ENCODE assay signal across 23 mouse cellular contexts in the genomic region with DNA sequence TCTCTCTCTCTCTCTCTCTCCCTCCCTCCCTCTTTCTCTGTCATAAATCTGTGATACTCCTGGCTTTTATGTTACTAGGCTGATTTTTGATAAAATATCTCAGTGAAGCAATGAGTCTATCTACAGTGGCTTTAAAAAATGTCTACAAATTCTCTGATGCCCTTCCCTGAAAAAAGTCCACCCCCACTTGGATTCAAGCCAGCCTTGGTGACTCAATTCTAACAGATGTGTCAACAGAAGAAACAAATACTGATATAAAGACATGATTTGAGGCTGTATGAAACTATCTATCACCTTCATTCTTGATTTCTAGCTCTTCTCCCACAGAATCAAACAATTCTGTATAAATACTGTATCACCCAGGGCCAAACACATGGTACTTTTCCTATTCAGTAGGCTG.
DNase-seq lines count a peak whose midpoint lies in the region; ATAC-seq and TF ChIP-seq lines count a peak whose summit lies in the region.
"Had no signal": no experiment of that assay in that cellular context is flagged by ENCODE, and none has a peak within 500 bp of the region (broad histone marks: within the 10 kb centered on the region; RNA-seq: fewer than 3 reads in every experiment).

No protein-coding gene starts in this region.

- H3K9me3 ChIP-seq in forebrain, embryonic 14.5 days (replicated peaks; ENCODE audit: control insufficient read depth, low read length) = no peaks in the 10 kb centered on the region
- no peaks in the 10 kb centered on the region for H3K9me3 ChIP-seq in forebrain, embryonic 10.5 days
- no peaks in the 10 kb centered on the region for H3K9me3 ChIP-seq in lung, embryonic 14.5 days (ENCODE audit: low read depth, low read length)
- H3K9me3 ChIP-seq: heart, embryonic 10.5 days; liver, embryonic 15.5 days had no signal

- ATAC-seq in forebrain, embryonic 14.5 days = no peak
- no peak for ATAC-seq in lung, embryonic 14.5 days (ENCODE audit: insufficient read depth)
- ATAC-seq: forebrain, postnatal 0 days; intestine, embryonic 16.5 days; Patski had no signal

- no peak for TF ChIP-seq CTCF in lung, embryonic 14.5 days (IDR thresholded peaks at IDR 0.05; ENCODE audit: low read depth)

- H3K4me1 ChIP-seq in forebrain, embryonic 14.5 days (ENCODE audit: control insufficient read depth, insufficient read depth, low read length) = peaks cover 14% of the 10 kb centered on the region
- H3K4me1 ChIP-seq in forebrain, embryonic 10.5 days = peaks cover 17% of the 10 kb centered on the region
- H3K4me1 ChIP-seq in lung, embryonic 14.5 days (ENCODE audit: insufficient read depth) = peaks cover 3% of the 10 kb centered on the region; the same call in 1 of the 2 replicates
- H3K4me1 ChIP-seq: heart, embryonic 10.5 days; liver, embryonic 15.5 days had no signal

- no peak overlapping the region for H3K4me3 ChIP-seq in forebrain, embryonic 14.5 days (ENCODE audit: low read depth, low read length)
- H3K4me3 ChIP-seq in forebrain, embryonic 10.5 days = no peak overlapping the region
- H3K4me3 ChIP-seq in lung, embryonic 14.5 days (ENCODE audit: low read depth, low read length) = no peak overlapping the region
- H3K4me3 ChIP-seq: heart, embryonic 10.5 days; liver, embryonic 15.5 days had no signal

- no peaks in the 10 kb centered on the region for H3K36me3 ChIP-seq in forebrain, embryonic 14.5 days (ENCODE audit: control insufficient read depth, insufficient read depth, low read length)
- no peaks in the 10 kb centered on the region for H3K36me3 ChIP-seq in forebrain, embryonic 10.5 days (replicated peaks)
- H3K36me3 ChIP-seq in lung, embryonic 14.5 days (ENCODE audit: insufficient read depth) = no peaks in the 10 kb centered on the region
- H3K36me3 ChIP-seq: heart, embryonic 10.5 days; liver, embryonic 15.5 days had no signal

- DNase-seq in forebrain, embryonic 14.5 days (ENCODE audit: low spot score) = peak; percentile 27
- no peak for DNase-seq in forebrain, embryonic 10.5 days (ENCODE audit: extremely low spot score, low spot score)
- DNase-seq in lung, embryonic 14.5 days = peak; percentile 27
- DNase-seq in lung, adult 18-20 months = no peak
- DNase-seq in 3T3-L1 (ENCODE audit: low read depth, low spot score) = peak; percentile 31
- peak; percentile 9 for DNase-seq in adrenal gland, postnatal 25 days
- no peak for DNase-seq in gastrocnemius, postnatal 4 days (ENCODE audit: low spot score in 2 of 2)
- DNase-seq: B cell, adult 2 months; cerebellum, adult 11 months; cerebellum, postnatal 10 days; embryo, embryonic 11 days; forebrain, postnatal 0 days; gastrocnemius, postnatal 36 days; heart, postnatal 10 days; kidney, postnatal 36 days; lung, postnatal 14 days; retina, postnatal 1 day; thymus, postnatal 25 days had no signal

- no peaks in the 10 kb centered on the region for H3K27me3 ChIP-seq in forebrain, embryonic 14.5 days (replicated peaks; ENCODE audit: control insufficient read depth, insufficient read depth, low read length)
- no peaks in the 10 kb centered on the region for H3K27me3 ChIP-seq in forebrain, embryonic 10.5 days (ENCODE audit: poor library complexity, severe bottlenecking)
- H3K27me3 ChIP-seq in lung, embryonic 14.5 days (ENCODE audit: insufficient read depth, low read length) = no peaks in the 10 kb centered on the region
- H3K27me3 ChIP-seq: liver, embryonic 15.5 days; Patski had no signal

- H3K4me2 ChIP-seq in forebrain, embryonic 14.5 days (ENCODE audit: low read length) = no peak overlapping the region
- H3K4me2 ChIP-seq in lung, embryonic 14.5 days = no peak overlapping the region
- H3K4me2 ChIP-seq: hindbrain, embryonic 14.5 days; liver, embryonic 15.5 days had no signal

- no peak overlapping the region for H3K9ac ChIP-seq in forebrain, embryonic 14.5 days (ENCODE audit: low read length)
- no peak overlapping the region for H3K9ac ChIP-seq in lung, embryonic 14.5 days
- H3K9ac ChIP-seq: forebrain, postnatal 0 days; hindbrain, embryonic 14.5 days; liver, embryonic 15.5 days had no signal

- H3K27ac ChIP-seq in forebrain, embryonic 14.5 days (ENCODE audit: low read depth, low read length) = no peak overlapping the region
- no peak overlapping the region for H3K27ac ChIP-seq in forebrain, embryonic 10.5 days
- H3K27ac ChIP-seq in lung, embryonic 14.5 days (ENCODE audit: low read depth) = no peak overlapping the region
- H3K27ac ChIP-seq: heart, embryonic 10.5 days; hindbrain, embryonic 14.5 days; liver, embryonic 15.5 days had no signal

Comparison
In these comparisons a context has a peak if more than half of its experiments do, and no peak if none do; other contexts are left out.
1. DNase-seq: peak in forebrain, embryonic 14.5 days (single experiment), lung, embryonic 14.5 days (single experiment), 3T3-L1 (single experiment) and adrenal gland, postnatal 25 days (single experiment); none in forebrain, embryonic 10.5 days (single experiment), lung, adult 18-20 months (0 of 2) and gastrocnemius, postnatal 4 days (0 of 2).